Mouse (Mus musculus): ENCODE measurements around the gene Faap20. TPM values are rescaled to one million over a fixed set of nuclear protein-coding genes. Genes with fewer than 3 reads are reported as not detected.

Gene Faap20
- total and polyA plus RNA-seq, 3 experiments, result 18.6 to 34.4 TPM; not detected in 1

- DNase-seq (ENCODE audit: low read depth, low spot score), result no peak
- no peak overlapping the region for H3K4me3 ChIP-seq (ENCODE audit: control insufficient read depth in 1 of 2, insufficient read depth in 1 of 2, low read depth in 2 of 2, low read length in 2 of 2)
- H3K4me1 ChIP-seq (ENCODE audit: control insufficient read depth in 1 of 2, insufficient read depth in 2 of 2, low read length in 2 of 2), result peaks cover 11 to 19% of the 10 kb centered on the region in 2 experiments
- H3K27ac ChIP-seq (ENCODE audit: control insufficient read depth, low read depth, low read length), result no peak overlapping the region
- peaks cover 48% of the 10 kb centered on the region for H3K79me2 ChIP-seq (ENCODE audit: control insufficient read depth, insufficient read depth, low read length, poor library complexity)
- no peaks in the 10 kb centered on the region for H3K27me3 ChIP-seq (ENCODE audit: control insufficient read depth in 1 of 2, insufficient read depth in 2 of 2, low read length in 2 of 2)
- peaks cover 0 to 6% of the 10 kb centered on the region in 2 experiments; a peak in 2 of 4 replicates for H3K36me3 ChIP-seq (ENCODE audit: control insufficient read depth in 1 of 2, insufficient read depth in 2 of 2, low read length in 2 of 2)
- no peak overlapping the region for H3K9ac ChIP-seq (ENCODE audit: control insufficient read depth, low read depth, low read length, poor library complexity, severe bottlenecking)
- no peak for TF ChIP-seq MAX (IDR thresholded peaks at IDR 0.05; ENCODE audit: low read length)
- TF ChIP-seq POLR2A (IDR thresholded peaks at IDR 0.05; ENCODE audit: control insufficient read depth in 1 of 2, insufficient read depth in 1 of 2, low read depth in 1 of 2, low read length in 2 of 2, poor library complexity in 1 of 2), result no peak
- TF ChIP-seq ZC3H11A (IDR thresholded peaks at IDR 0.05; ENCODE audit: low read depth, low read length), result no peak
- no peak for TF ChIP-seq CTCF (IDR thresholded peaks at IDR 0.05 in 2 of 3, conservative IDR thresholded peaks at IDR 0.05 in 1 of 3; ENCODE audit: control insufficient read depth in 1 of 3, insufficient read depth in 1 of 3, low read depth in 2 of 3, low read length in 3 of 3, poor library complexity in 1 of 3, severe bottlenecking in 1 of 3)
- TF ChIP-seq RAD21 (IDR thresholded peaks at IDR 0.05; ENCODE audit: low read depth, low read length), result no peak
- TF ChIP-seq ZMIZ1 (IDR thresholded peaks at IDR 0.05; ENCODE audit: low read depth, low read length), result no peak
- TF ChIP-seq MYC (IDR thresholded peaks at IDR 0.05; ENCODE audit: low read depth, low read length), result no peak
- no peak for TF ChIP-seq UBTF (IDR thresholded peaks at IDR 0.05; ENCODE audit: borderline replicate concordance, insufficient read depth, low read depth, low read length)
- TF ChIP-seq ZKSCAN1 (IDR thresholded peaks at IDR 0.05; ENCODE audit: low read depth, low read length), result no peak
- TF ChIP-seq GATA1 (IDR thresholded peaks at IDR 0.05; ENCODE audit: low read depth, low read length), result no peak
- no peak for TF ChIP-seq ZNF384 (IDR thresholded peaks at IDR 0.05; ENCODE audit: low read depth, low read length)
- TF ChIP-seq GABPA (IDR thresholded peaks at IDR 0.05; ENCODE audit: low read depth, low read length), result no peak
- no peak for TF ChIP-seq RCOR1 (IDR thresholded peaks at IDR 0.05; ENCODE audit: low read depth, low read length)
- no peak for TF ChIP-seq TBP (IDR thresholded peaks at IDR 0.05; ENCODE audit: low read depth, low read length)
- no peak for TF ChIP-seq MEF2A (IDR thresholded peaks at IDR 0.05; ENCODE audit: extremely low read depth, insufficient replicate concordance, low read depth, low read length, poor library complexity, severe bottlenecking)
- TF ChIP-seq KAT2A (conservative IDR thresholded peaks at IDR 0.05; ENCODE audit: low read depth, low read length), result no peak
- no peak for TF ChIP-seq HCFC1 (IDR thresholded peaks at IDR 0.05; ENCODE audit: low read depth, low read length)
- TF ChIP-seq MAFK (IDR thresholded peaks at IDR 0.05; ENCODE audit: borderline replicate concordance, low read depth, low read length), result no peak
- no peak for TF ChIP-seq EP300 (IDR thresholded peaks at IDR 0.05; ENCODE audit: low read depth in 1 of 2, low read length in 2 of 2)
- no peak for TF ChIP-seq CHD1 (IDR thresholded peaks at IDR 0.05; ENCODE audit: low read depth, low read length)
- no peaks in the 10 kb centered on the region for H3K9me3 ChIP-seq (replicated peaks; ENCODE audit: insufficient read depth, low read length)
Observed at GRCm38 (mm10) chr4:155217241-155218103, 32.1 kb upstream of the Faap20 start.

All from MEL (cell line).